Mouse (Mus musculus) testis, adult 2 months (tissue): ENCODE measurements around the gene Serpinf1. TPM values are rescaled to one million over a fixed set of nuclear protein-coding genes. Genes with fewer than 3 reads are reported as not detected.

ENCODE experiments used
- H3K27ac ChIP-seq: fragments of 200-500 bp; 2 replicates; pipeline ENCODE4 v1.5.1; 2012; ENCODE audit warnings: low read depth, low read length; ENCODE audit not compliant: control insufficient read depth, insufficient read depth
- H3K27me3 ChIP-seq: fragments of 200-500 bp; 2 replicates; pipeline ENCODE4 v1.6.1; 2012; ENCODE audit warnings: mild to moderate bottlenecking, low read length, moderate library complexity; ENCODE audit not compliant: control insufficient read depth, insufficient read depth
- H3K36me3 ChIP-seq: fragments of 200-500 bp; 2 replicates; pipeline ENCODE4 v1.6.1; 2012; ENCODE audit warnings: mild to moderate bottlenecking, low read length; ENCODE audit not compliant: control insufficient read depth, insufficient read depth
- H3K4me1 ChIP-seq: fragments of 200-500 bp; 2 replicates; pipeline ENCODE4 v1.6.1; 2012; ENCODE audit warnings: low read length; ENCODE audit not compliant: control insufficient read depth, insufficient read depth
- H3K4me3 ChIP-seq: fragments of 200-500 bp; 2 replicates; pipeline ENCODE4 v1.5.1; 2012; ENCODE audit warnings: low read depth, mild to moderate bottlenecking, low read length, moderate library complexity, mixed read lengths; ENCODE audit not compliant: control insufficient read depth
- CTCF ChIP-seq: fragments of 200-500 bp; IDR thresholded peaks from 2 replicates; pipeline ENCODE4 v1.5.1; 2012; ENCODE audit warnings: low read depth, mild to moderate bottlenecking, inconsistent platforms, low read length, moderate library complexity; ENCODE audit not compliant: control insufficient read depth, insufficient read depth, insufficient replicate concordance
- POLR2A ChIP-seq: fragments of 200-500 bp; IDR thresholded peaks from 2 replicates; pipeline ENCODE4 v1.6.1; 2012; ENCODE audit warnings: low read depth, mild to moderate bottlenecking, inconsistent platforms, low read length, moderate library complexity; ENCODE audit not compliant: control insufficient read depth
- polyA plus RNA-seq: library from polyadenylated mRNA; depleted of rRNA; stranded (reverse); fragments of >200 nt; gene quantifications from 2 replicates; pipeline ENCODE4 v1.2.3, GENCODE M21; 2012

Gene Serpinf1
- polyA plus RNA-seq, 1 experiment, result 13.3 TPM

GRCm38 (mm10) chr11:75438194-75438593 is 15.7 kb upstream of the Serpinf1 start:
- Histone ChIP-seq H3K4me1 (no peaks in the 10 kb centered on the region), H3K36me3 (no peaks in the 10 kb centered on the region), H3K27me3 (no peaks in the 10 kb centered on the region), H3K27ac (no peak overlapping the region), H3K4me3 (no peak overlapping the region)
- TF ChIP-seq POLR2A (no peak), CTCF (no peak)

DNA sequence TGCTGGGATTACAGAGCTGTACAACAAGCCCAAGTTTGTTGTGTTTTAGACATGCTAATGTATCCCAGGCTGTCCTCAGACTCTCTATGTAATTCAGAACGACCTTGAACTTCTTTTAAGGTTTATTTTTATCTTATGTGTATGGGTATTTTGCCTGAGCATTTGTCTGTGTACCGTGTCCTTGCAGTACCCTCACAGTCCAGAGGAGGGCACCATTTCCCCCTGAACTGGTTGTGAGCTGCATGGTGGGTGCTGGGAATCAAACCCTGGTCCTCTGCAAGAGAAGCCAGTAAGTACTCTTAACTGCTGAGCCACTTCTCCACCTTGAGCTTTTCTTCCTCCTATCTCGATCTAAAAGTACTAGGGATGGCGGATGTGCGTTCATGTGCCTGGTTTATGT is 11.6 kb upstream of the Serpinf1 start:
- no peaks in the 10 kb centered on the region for H3K4me1 ChIP-seq
- no peak overlapping the region for H3K4me3 ChIP-seq
- TF ChIP-seq POLR2A, result no peak
- peak; percentile 88; the same call in 1 of the 2 replicates for TF ChIP-seq CTCF
- no peak overlapping the region for H3K27ac ChIP-seq
- no peaks in the 10 kb centered on the region for H3K27me3 ChIP-seq
- no peaks in the 10 kb centered on the region for H3K36me3 ChIP-seq

DNA sequence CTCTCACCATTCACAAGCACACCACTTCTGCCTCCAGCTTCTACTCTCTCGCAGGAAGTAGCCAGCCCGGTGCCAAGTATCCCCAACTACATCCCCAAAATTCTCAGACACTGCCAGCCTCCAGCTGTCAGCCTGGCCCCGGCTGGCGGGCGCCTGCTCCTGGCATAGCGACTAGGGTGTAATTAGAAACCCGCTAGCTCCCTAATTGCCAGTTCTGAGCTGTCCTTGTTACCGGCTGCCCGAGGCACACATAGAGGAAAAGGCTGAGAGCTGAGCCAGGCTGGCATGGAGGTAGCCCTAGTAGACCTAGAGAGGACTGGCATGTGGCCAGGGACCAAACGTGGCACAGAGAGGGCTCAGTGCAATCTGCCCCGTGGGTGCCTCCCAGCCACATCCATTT is 8.8 kb upstream of the Serpinf1 start:
- TF ChIP-seq CTCF (no peak), POLR2A (no peak)
- Histone ChIP-seq H3K4me1 (no peaks in the 10 kb centered on the region), H3K36me3 (no peaks in the 10 kb centered on the region), H3K27me3 (no peaks in the 10 kb centered on the region), H3K4me3 (no peak overlapping the region), H3K27ac (no peak overlapping the region)

DNA sequence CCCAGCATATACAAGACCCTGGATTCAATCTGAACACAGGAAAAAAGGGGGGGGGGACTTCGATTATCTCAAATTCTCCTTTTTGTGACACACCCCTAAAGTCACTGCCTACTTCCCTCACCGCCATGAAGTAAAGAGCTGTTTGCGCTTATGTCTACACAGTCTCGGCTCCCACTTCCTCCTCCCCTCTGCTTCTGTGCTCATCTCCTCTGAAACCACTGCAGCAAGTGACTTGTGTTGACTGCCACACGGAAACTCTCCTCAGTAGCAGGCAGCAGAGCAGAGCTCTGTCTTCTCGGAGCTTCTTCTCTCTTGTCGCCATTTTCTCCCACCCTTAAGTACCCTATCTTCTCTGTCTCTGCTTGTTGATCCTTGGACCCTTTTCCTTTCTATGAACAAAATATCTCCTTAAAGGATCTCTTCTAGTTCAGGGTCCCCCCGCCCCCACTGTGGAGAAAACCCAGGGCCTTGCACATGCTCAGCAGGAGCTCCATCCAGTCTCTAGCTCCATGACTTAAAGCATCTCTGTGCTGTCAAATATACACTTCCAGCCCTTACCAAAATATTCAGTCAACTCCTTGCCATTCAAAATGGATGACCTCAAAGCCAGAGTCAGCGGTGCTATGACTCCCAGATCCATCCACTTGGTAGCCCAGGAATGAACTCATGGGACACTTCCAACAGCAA is 6.7 kb upstream of the Serpinf1 start:
- Histone ChIP-seq H3K36me3 (no peaks in the 10 kb centered on the region), H3K27ac (no peak overlapping the region), H3K4me1 (no peaks in the 10 kb centered on the region), H3K27me3 (no peaks in the 10 kb centered on the region), H3K4me3 (no peak overlapping the region)
- no peak for TF ChIP-seq POLR2A
- TF ChIP-seq CTCF, result no peak

DNA sequence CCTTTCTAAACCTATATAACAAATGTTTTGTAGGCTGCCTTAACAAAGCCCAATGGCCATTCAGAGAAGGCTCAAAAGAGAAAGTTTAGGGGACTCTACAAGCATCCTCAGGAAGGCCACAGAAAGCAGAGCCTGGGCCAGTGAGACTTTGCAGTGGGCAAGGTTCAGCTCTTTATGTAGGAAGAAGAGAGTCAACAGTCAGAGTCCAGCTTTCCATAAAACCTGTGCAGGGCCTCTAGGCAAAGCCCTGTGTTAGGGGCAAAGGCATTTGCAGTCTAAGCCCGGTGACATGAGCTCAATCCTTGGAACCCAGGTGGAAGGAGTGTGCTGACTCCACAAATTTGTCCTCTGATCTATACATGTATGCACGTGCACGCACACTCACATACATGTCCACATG is 2.0 kb upstream of the Serpinf1 start:
- Histone ChIP-seq H3K4me3 (no peak overlapping the region), H3K4me1 (no peaks in the 10 kb centered on the region), H3K27me3 (no peaks in the 10 kb centered on the region), H3K27ac (no peak overlapping the region), H3K36me3 (no peaks in the 10 kb centered on the region)
- TF ChIP-seq CTCF, result no peak
- TF ChIP-seq POLR2A, result no peak

DNA sequence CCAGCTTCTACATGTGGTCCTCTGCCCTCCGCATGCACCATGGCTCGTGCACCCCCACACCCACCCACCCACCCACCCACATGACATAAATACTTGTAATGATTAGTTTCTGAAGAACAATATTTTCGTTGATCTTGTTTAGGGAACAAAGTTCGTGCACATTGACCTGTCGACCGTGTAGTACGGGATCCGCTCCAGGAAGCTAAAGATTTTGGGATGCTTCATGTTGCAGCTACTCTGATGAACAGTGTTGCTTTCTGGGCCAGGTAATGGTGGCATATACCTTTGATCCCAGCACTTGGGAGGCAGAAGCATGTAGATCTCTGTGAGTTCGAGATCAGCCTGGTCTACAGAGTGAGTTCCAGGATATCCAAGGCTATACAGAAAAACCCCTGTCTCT is 1.5 kb upstream of the Serpinf1 start:
- Histone ChIP-seq H3K27me3 (no peaks in the 10 kb centered on the region), H3K4me3 (no peak overlapping the region), H3K27ac (no peak overlapping the region), H3K36me3 (no peaks in the 10 kb centered on the region), H3K4me1 (no peaks in the 10 kb centered on the region)
- TF ChIP-seq POLR2A (no peak), CTCF (no peak)

GRCm38 (mm10) chr11:75423091-75423490 is 590 bp upstream of the Serpinf1 start:
- TF ChIP-seq CTCF, result no peak
- no peak for TF ChIP-seq POLR2A
- no peak overlapping the region for H3K4me3 ChIP-seq
- H3K27me3 ChIP-seq, result no peaks in the 10 kb centered on the region
- H3K4me1 ChIP-seq, result no peaks in the 10 kb centered on the region
- H3K27ac ChIP-seq, result no peak overlapping the region
- no peaks in the 10 kb centered on the region for H3K36me3 ChIP-seq
